Mouse (Mus musculus): ENCODE data around the gene Jph3.

Jph3 gene

DNA sequence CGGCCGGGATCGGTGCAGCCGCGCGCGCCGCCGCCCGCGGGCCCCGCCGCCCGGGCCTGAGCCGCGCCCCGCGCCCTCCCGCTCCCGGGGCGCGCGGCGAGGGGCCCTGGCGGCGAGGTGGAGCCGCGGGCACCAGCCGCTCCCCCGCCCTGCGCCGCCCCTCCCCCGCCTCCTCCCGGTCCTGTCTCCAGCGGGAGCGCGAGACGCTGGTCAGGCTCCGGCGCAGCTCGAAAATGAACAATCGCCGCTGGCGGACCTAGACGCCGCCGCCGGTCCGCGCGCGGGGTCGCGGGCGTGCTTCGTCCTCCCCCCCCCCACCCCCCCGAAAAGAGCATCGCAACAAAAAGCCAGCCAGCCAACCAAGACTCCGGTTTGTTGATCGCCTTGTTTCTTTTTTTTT, 747 bp downstream of the Jph3 start:
- no peak for DNase-seq (ENCODE audit: low spot score in 2 of 2)

DNA sequence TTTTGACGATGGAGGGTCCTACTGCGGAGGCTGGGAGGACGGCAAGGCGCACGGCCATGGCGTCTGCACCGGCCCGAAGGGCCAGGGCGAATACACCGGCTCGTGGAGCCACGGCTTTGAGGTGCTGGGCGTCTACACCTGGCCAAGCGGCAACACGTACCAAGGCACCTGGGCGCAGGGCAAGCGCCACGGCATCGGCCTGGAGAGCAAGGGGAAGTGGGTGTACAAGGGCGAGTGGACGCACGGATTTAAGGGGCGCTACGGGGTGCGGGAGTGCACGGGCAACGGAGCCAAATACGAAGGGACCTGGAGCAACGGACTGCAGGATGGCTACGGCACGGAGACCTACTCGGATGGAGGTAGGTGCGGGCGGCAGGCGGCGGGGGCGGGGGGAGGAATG, 1.2 kb downstream of the Jph3 start:
- no peak for DNase-seq (ENCODE audit: low spot score in 2 of 2)

DNA sequence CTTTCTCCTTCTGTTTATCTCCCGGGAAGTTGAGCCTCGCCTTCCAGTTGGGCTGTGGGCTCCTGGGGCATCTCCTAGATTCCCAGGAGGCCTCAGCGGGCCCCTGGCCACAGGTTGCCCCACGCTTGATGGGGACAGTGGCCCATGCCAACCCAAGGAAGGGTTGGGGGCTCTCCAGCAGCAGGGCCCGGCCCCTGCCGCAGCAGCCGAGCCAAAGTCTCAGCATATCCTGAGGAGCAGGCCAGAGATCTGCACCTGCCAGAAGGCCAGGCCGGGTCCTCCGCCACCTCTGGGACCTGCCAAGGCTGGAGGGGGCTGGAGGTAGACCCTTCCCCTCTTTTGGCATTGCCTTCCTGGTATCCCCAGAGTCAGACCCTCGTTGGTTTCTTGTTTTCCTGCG, 1.6 kb downstream of the Jph3 start:
- no peak for DNase-seq (ENCODE audit: low spot score in 2 of 2)

GRCm38 (mm10) chr8:121731471-121732333, 2.3 kb downstream of the Jph3 start:
- peak; percentile 37 to 38 for DNase-seq (ENCODE audit: low spot score in 2 of 2)

DNA sequence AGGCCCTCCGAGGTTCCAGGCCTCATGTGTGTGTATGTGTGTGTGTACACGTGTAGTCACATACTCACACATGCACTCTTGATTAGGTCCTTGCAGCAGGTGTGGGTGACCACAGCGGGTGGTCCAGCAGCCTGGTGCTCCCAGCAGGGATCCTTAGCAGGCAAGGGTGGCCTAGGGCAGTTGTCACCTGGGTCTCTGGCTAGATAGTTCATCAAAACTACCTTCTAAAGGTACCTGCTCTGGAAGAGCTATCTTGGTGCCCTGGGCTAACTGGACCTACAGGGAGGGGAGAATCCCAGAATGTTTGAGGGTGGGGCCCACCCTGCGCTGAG, 2.9 kb downstream of the Jph3 start:
- no peak for DNase-seq (ENCODE audit: low spot score in 2 of 2)

DNA sequence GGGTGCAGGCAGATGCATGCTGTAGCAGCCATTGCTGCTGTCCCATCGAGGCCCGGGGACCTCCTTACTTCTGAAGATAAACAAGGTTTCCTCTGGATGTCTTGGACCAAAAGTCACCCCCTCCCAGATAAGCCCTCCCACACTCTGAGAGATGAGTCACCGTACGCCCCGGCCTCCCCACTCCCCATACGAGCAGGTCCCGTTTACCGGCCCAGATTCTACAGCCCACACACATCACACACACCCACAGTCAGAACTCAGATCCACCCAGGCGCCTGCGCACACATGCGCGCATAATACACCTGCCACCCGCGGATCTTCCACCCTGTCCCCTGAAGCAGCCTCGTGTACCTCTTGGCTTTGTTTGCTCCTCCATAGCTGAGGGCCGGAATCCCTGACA, 4.8 kb downstream of the Jph3 start:
- DNase-seq (ENCODE audit: low spot score in 2 of 2), result peak; percentile 29 to 51

- no peak for DNase-seq (ENCODE audit: low spot score in 2 of 2)
Measured at GRCm38 (mm10) chr8:121736236-121736635, 6.8 kb downstream of the Jph3 start.

- DNase-seq (ENCODE audit: low spot score in 2 of 2), result no peak
Measured at GRCm38 (mm10) chr8:121740721-121741120, 11.3 kb downstream of the Jph3 start.

DNA sequence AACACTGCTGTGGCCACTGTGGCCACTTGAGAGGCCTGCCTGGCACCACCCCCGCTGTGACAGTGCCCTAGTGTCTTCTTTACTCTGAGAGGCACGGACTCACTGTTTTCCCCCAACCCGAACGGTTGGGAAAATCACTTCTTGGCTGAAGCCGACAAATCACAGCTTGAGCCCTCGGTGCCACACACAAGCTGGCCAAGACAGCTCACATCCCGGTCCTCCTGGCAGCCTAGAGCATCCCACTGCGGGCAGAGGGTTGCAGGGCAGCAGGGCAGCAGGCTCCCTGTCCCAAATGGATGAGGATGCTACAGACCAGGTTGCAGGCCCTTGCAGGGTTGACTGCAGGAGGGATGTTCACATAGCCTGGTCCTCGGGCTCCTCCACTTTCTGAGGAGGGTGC, 20.1 kb downstream of the Jph3 start:
- no peak for DNase-seq (ENCODE audit: low spot score in 2 of 2)

DNA sequence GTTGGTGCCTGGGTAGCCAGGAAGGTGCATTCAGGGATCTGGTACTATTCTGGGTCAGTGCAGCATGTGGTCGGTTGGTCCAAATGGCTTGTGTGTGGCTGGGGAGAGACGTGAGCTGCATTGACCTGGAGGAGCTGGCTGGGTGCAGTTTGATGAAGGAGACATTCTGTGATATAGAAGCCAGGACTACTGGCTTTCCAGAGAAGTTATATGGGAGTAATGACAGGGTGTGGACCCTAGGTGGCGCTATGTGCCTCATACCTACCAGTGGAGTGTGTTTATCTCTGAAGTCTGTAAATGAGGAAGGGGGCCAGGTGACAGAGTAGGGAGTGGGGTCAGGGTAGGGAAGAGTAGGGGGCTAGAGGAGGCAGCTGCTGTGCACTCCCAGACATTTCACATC, 21.1 kb downstream of the Jph3 start:
- no peak for DNase-seq (ENCODE audit: low spot score in 2 of 2)

- peak; percentile 54 to 65 for DNase-seq (ENCODE audit: low spot score in 2 of 2)
Measured at GRCm38 (mm10) chr8:121751407-121751806, 22.0 kb downstream of the Jph3 start.

DNA sequence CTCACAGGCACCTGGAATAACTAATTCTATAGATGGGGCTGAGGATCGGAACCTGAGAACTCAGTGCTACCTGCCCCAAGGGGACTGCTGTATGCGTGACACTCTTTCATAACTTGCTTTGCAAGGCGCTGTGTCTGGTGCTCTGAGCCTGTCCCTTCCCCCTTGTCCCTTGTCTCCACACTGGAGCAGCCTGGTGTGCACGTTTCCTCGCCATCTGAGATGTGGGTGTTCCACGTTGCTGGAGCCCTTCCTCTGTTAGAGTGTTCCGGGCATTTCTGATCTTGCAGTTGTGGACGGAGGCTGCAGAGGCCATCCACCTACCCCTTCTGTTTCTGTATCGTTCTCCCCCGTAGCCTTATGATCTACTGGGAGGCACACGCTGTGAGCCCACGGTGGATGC, 29.0 kb downstream of the Jph3 start:
- DNase-seq (ENCODE audit: low spot score in 2 of 2), result no peak

DNA sequence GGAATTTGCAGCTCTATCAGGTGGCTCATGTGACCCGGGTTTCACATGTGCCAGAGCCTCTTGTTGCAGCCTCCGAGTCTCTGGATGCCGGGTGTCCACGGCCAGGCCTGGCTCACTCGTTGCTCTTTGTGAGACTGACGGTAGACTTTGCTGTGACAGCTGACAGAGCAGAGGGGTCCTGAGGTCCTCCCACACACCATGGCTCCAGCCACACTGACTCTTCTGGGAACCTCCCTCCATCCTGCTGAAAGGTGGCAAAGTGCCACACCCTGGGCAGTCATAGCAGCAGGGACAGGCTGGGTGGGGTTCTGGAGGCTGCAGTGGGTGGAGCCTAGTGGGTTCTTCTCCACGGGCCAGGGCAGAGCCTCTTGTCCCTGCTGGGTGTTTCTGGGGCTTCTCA, 31.1 kb downstream of the Jph3 start:
- DNase-seq (ENCODE audit: low spot score in 2 of 2), result no peak

DNA sequence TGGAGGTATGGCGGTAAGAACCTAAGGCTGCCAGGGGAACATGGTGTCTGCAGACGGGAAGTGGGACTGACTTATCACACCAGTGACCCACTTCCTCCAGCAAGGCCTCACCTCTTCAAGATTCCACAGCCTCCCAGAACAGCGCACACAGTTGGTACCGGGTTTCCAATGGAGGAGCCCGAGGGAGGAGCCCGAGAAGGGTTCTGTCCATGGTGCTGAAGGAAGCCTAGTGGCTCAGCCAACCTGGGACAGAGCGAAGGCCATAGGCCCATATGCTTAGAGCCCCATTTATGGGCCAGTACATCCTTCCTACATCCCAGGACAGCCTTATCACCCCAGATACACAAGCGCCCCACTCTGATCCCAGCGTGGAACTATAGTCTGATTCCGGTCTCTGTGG, 32.1 kb downstream of the Jph3 start:
- no peak for DNase-seq (ENCODE audit: low spot score in 2 of 2)

- DNase-seq (ENCODE audit: low spot score in 2 of 2), result no peak
Measured at GRCm38 (mm10) chr8:121762999-121763699, 33.7 kb downstream of the Jph3 start.

DNA sequence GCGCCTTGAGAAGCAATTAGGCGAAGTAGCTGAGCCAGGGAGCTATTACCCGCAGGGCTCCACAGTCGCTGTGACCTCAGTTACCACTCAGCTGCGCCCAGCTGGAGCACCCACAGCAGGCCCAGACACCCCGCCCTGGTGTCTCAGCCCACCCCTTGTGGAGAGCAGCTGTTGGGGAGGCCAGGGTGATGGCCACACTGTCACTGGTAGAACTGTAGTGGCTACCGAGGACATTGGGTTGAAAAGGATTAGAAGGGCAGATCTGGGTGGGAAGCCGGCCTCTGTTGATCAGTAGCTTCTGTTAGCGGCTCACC, 34.2 kb downstream of the Jph3 start:
- DNase-seq (ENCODE audit: low spot score in 2 of 2), result no peak

DNA sequence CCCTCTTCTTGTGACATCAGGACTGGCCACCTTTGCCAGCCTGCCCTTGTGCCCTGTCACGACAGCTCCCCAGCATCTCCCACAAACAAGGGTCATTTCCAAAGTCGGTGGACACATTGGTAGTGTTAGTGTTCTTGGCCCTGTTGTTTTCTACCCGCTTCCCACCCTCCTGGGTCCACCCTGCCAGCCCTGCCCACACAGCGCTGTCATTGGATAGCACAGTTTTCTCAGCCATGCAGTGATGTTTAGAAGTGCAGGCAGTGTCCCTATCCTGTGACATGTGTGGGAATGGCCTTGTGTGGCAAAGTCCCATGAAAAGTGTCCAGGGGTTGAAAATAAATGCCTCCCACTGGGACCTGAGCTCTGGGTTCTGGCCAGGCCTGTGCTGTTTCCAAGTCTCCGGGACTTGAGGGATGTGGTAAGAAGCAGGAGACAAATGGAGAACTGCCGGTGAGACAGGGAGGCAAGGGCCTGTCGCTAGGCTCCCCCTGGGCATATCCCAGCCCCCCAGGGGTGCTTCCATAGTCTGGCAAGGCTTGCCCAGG, 36.2 kb downstream of the Jph3 start:
- no peak for DNase-seq (ENCODE audit: low spot score in 2 of 2)

DNA sequence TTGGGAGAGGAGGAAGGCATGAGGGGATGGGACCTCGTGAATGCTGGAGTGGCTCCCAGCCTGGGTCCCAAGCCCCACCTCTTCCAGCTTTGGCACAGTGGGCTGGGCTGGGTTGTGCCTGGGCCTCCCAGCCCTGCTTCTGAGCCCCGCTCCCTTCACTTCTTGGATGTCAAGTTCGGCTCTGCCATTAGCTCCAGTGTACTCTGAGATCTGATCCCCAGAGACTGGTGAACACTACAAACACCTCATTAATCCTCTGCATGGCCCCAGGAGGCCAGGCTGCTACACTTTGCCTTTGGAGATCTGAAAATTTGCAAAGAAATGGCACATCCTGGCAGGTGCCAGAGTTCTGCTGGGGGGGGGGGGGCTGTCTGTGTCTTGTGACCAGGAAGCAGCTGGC, 39.7 kb downstream of the Jph3 start:
- no peak for DNase-seq (ENCODE audit: low spot score in 2 of 2)

GRCm38 (mm10) chr8:121769621-121770020, 40.2 kb downstream of the Jph3 start:
- DNase-seq (ENCODE audit: low spot score in 2 of 2), result no peak

- DNase-seq (ENCODE audit: low spot score in 2 of 2), result no peak
Measured at GRCm38 (mm10) chr8:121770845-121771752, 41.7 kb downstream of the Jph3 start.

DNA sequence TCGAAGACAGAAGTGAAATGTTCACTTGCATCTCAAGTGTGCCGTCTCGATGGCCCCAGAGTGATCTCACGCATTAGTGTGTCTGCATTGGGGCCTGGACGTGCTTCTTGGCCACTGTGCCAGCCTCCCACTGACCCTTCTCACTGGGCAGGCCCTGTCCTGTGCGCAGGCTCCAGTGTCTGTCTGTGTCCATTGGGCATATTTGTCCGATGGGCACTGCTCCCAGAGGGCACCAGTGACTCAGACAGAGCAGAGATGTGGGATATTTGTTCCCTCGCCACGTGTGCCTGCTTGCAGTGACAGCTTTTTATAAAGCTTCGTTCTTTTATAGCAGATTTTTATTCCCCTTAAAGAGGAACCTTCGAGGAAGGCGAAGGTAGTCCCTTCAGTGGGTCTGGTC, 44.5 kb downstream of the Jph3 start:
- DNase-seq (ENCODE audit: low spot score in 2 of 2), result no peak

- no peak for DNase-seq (ENCODE audit: low spot score in 2 of 2)
Measured at GRCm38 (mm10) chr8:121782493-121782892, 53.1 kb downstream of the Jph3 start.

Data from frontal cortex, postnatal 25 days (tissue).